In genomic region chr5:96375391-96375831, GRCm38 (mm10) we compare ENCODE assay signal across 8 mouse cellular contexts. TPM values are rescaled to one million over a fixed set of nuclear protein-coding genes. Genes with fewer than 3 reads are reported as not detected.
DNase-seq lines count a peak whose midpoint lies in the region; ATAC-seq and TF ChIP-seq lines count a peak whose summit lies in the region.

No protein-coding gene starts in this region.

- H3K9me3 ChIP-seq in forebrain, embryonic 12.5 days = no peaks in the 10 kb centered on the region
- H3K9me3 ChIP-seq in limb, embryonic 13.5 days = no peaks in the 10 kb centered on the region

- H3K4me2 ChIP-seq in forebrain, embryonic 12.5 days = peak overlapping the region; percentile 93
- peak overlapping the region; percentile 93 for H3K4me2 ChIP-seq in limb, embryonic 13.5 days (replicated peaks)

- no peaks in the 10 kb centered on the region for H3K36me3 ChIP-seq in forebrain, embryonic 12.5 days (replicated peaks)
- H3K36me3 ChIP-seq in limb, embryonic 13.5 days = no peaks in the 10 kb centered on the region

- H3K27ac ChIP-seq in layer of hippocampus, adult 2 months = no peak overlapping the region
- H3K27ac ChIP-seq in forebrain, embryonic 12.5 days = no peak overlapping the region
- no peak overlapping the region for H3K27ac ChIP-seq in limb, embryonic 13.5 days

- H3K4me1 ChIP-seq in forebrain, embryonic 12.5 days = peaks cover 22% of the 10 kb centered on the region
- peaks cover 32% of the 10 kb centered on the region for H3K4me1 ChIP-seq in limb, embryonic 13.5 days

- peak overlapping the region; percentile 73 for H3K4me3 ChIP-seq in layer of hippocampus, adult 2 months
- peak overlapping the region; percentile 63 for H3K4me3 ChIP-seq in forebrain, embryonic 12.5 days (replicated peaks)
- H3K4me3 ChIP-seq in limb, embryonic 13.5 days = peak overlapping the region; percentile 67

- no peak for DNase-seq in layer of hippocampus, adult 2 months (ENCODE audit: low spot score in 2 of 2)
- DNase-seq in layer of hippocampus, adult 9-10 months (ENCODE audit: low spot score) = no peak
- peak; percentile 59 for DNase-seq in retina, postnatal 1 day
- DNase-seq in testis, postnatal 14 days (ENCODE audit: low spot score) = no peak
- no peak for DNase-seq in right cerebral cortex, postnatal 36 days (ENCODE audit: low spot score in 2 of 2)
- DNase-seq in right cerebral cortex, postnatal 4 days = no peak

- under 1% methylated on average over 16 of the region's 17 CpGs for WGBS in forebrain, embryonic 12.5 days
- WGBS in limb, embryonic 13.5 days = under 1% methylated on average over 11 of the region's 17 CpGs

- H3K9ac ChIP-seq in forebrain, embryonic 12.5 days = peak overlapping the region; percentile 72
- peak overlapping the region; percentile 71 for H3K9ac ChIP-seq in limb, embryonic 13.5 days

- no peak for ATAC-seq in forebrain, embryonic 12.5 days (ENCODE audit: low FRiP score)
- no peak for ATAC-seq in limb, embryonic 13.5 days (ENCODE audit: low FRiP score, low read depth)

- H3K27me3 ChIP-seq in forebrain, embryonic 12.5 days = peaks cover 7% of the 10 kb centered on the region; the same call in 1 of the 2 replicates
- H3K27me3 ChIP-seq in limb, embryonic 13.5 days = peaks cover 9% of the 10 kb centered on the region; the same call in 1 of the 2 replicates

- no peak for TF ChIP-seq CTCF in layer of hippocampus, adult 2 months (conservative IDR thresholded peaks at IDR 0.05)

RNA-seq across cellular contexts. Expression of gene Fras1, which starts 1.7 kb away (rescaled TPM):
- 10 to 100 TPM; 11.6 to 12.4 TPM for total RNA-seq in layer of hippocampus, adult 2 months (2021)
- 8.5 and 10.8 TPM in 2 replicates for polyA plus RNA-seq in forebrain, embryonic 12.5 days (2016; fragmentation: Nextera tagmentation; extraction: Ambion mirVana)
- 20.4 and 21.8 TPM in 2 replicates for polyA plus RNA-seq in limb, embryonic 13.5 days (2015; fragmentation: Nextera tagmentation; extraction: Ambion mirVana)
